Mouse (Mus musculus) lung, embryonic 14.5 days (tissue): Measurements from ENCODE around the gene Zdhhc22. TPM values are rescaled to one million over a fixed set of nuclear protein-coding genes. Genes with fewer than 3 reads are reported as not detected.

ENCODE experiments used
- ATAC-seq: fragments of 200-750 bp; cut with Nextera tagmentation; 2 replicates; pipeline ENCODE4 v1.8.0; 2017; ENCODE audit warnings: mild to moderate bottlenecking, moderate TSS enrichment, moderate library complexity; ENCODE audit not compliant: insufficient read depth
- DNase-seq: peaks from one replicate; pipeline ENCODE4 v3.0.0-alpha.2; 2015
- H3K27ac ChIP-seq: fragments of 300-500 bp; sonication (generic); 2 replicates; pipeline ENCODE4 v1.5.1; 2014; ENCODE audit warnings: low read depth, mild to moderate bottlenecking, moderate library complexity
- H3K27me3 ChIP-seq: fragments of 300-500 bp; sonication (generic); 2 replicates; pipeline ENCODE4 v1.6.1; 2014; ENCODE audit warnings: low read length, control low read depth; ENCODE audit not compliant: insufficient read depth
- H3K36me3 ChIP-seq: fragments of 300-500 bp; sonication (generic); 2 replicates; pipeline ENCODE4 v1.6.1; 2014; ENCODE audit warnings: control low read depth; ENCODE audit not compliant: insufficient read depth
- H3K4me1 ChIP-seq: fragments of 300-500 bp; sonication (generic); 2 replicates; pipeline ENCODE4 v1.6.1; 2014; ENCODE audit warnings: antibody characterized with exemption, control low read depth; ENCODE audit not compliant: insufficient read depth
- H3K4me2 ChIP-seq: fragments of 300-500 bp; sonication (generic); 2 replicates; pipeline ENCODE4 v1.6.1; 2014; ENCODE audit warnings: mild to moderate bottlenecking
- H3K4me3 ChIP-seq: fragments of 300-500 bp; sonication (generic); 2 replicates; pipeline ENCODE4 v1.5.1; 2014; ENCODE audit warnings: low read depth, low read length
- H3K9ac ChIP-seq: fragments of 300-500 bp; sonication (generic); 2 replicates; pipeline ENCODE4 v1.6.1; 2014
- H3K9me3 ChIP-seq: fragments of 300-500 bp; sonication (generic); 2 replicates; pipeline ENCODE4 v1.6.1; 2016; ENCODE audit warnings: low read depth, low read length, control low read depth
- CTCF ChIP-seq: IDR thresholded peaks from 2 replicates; pipeline ENCODE4 v1.5.1; 2016; ENCODE audit warnings: antibody characterized with exemption, low read depth
- WGBS: fragments of 180-500 bp; shearing (Covaris S2); extraction: QIAGEN DNeasy Blood & Tissue Kit; methylation state at CpG from one replicate; pipeline ENCODE4 v1.1.7; 2014; 5-methylcytosine and 5-hydroxymethylcytosine counted together
- polyA plus RNA-seq: library from polyadenylated mRNA; unstranded; fragments of >200 nt; fragmentation: Nextera tagmentation; extraction: Ambion mirVana; gene quantifications from 2 replicates; pipeline ENCODE4 v1.2.1, GENCODE M21; 2014

Gene Zdhhc22
- polyA plus RNA-seq, 1 experiment from 2014 or later, result not detected

DNA sequence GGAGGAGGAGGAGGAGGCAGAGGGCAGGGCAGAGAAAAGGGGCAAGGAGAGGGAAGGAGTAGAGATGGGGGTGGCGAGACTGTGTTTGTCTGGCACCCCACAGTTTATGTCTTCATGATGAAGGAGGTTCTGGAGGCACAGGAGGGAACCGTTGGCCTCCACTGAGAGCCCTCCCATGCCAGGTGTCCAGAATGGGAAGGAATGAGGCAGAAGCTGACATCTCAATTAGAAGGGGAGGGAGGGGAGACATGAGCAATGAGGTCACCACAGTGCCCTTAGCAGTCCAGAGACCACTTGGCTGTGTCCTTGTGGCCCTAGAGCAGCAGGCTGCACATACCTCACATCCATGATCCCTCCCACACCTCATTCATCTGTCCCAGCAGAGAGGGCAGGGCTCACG lies 4.5 kb upstream of the Zdhhc22 start:
- TF ChIP-seq CTCF, result no peak
- no peaks in the 10 kb centered on the region; the same call in 1 of the 2 replicates for H3K4me1 ChIP-seq
- DNase-seq, result no peak
- H3K27ac ChIP-seq, result no peak overlapping the region
- no peaks in the 10 kb centered on the region for H3K36me3 ChIP-seq
- H3K9ac ChIP-seq, result no peak overlapping the region
- whole genome bisulfite sequencing, result 43% methylated on average over 3 of the region's 3 CpGs
- H3K4me3 ChIP-seq, result no peak overlapping the region
- H3K4me2 ChIP-seq, result no peak overlapping the region
- H3K27me3 ChIP-seq, result peaks cover 18% of the 10 kb centered on the region
- no peak for ATAC-seq
- H3K9me3 ChIP-seq, result no peaks in the 10 kb centered on the region

DNA sequence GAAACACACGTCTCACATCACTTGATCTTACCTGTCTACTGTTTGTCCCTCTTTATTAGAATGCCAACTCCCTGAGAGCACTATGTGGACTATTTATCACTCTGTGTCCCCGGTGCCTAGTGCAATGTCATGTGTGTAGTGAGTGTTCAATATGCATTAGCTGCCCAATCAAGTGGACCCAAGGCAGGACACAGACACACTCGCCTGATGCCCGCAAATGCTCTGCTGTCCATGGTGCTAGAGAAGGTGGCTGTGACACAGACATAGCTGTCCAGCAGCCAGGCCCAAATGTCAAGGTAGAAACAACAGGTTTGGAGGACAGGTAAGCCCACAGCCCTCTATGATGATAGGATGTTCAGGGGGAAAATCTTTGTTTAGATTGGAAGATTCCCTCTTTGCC lies 3.9 kb upstream of the Zdhhc22 start:
- no peaks in the 10 kb centered on the region for H3K36me3 ChIP-seq
- ATAC-seq (no peak), DNase-seq (peak; percentile 70)
- WGBS, result 31% methylated on average over 4 of the region's 4 CpGs
- H3K27ac ChIP-seq, result no peak overlapping the region
- no peak overlapping the region for H3K4me3 ChIP-seq
- TF ChIP-seq CTCF, result no peak
- no peak overlapping the region for H3K4me2 ChIP-seq
- no peak overlapping the region for H3K9ac ChIP-seq
- H3K9me3 ChIP-seq, result no peaks in the 10 kb centered on the region
- H3K4me1 ChIP-seq, result no peaks in the 10 kb centered on the region; the same call in 1 of the 2 replicates
- peaks cover 24% of the 10 kb centered on the region for H3K27me3 ChIP-seq

DNA sequence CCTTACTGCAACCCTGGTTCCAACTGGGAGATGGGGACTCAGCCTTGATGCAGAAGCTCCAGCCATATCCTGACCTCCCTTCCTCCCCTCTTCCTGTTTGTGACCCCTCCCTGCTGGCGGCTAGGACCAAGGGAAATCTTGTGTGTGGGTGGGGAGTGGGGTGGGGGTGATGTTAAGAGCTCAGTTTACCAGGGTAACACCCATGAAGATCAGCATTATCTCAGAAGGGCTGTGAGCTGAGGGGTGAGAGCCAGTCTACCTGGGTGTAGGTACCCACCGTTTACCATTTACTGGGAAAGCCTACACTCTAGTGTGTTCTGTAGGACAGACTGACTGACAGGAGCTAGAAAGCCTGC lies 503 bp upstream of the Zdhhc22 start:
- H3K4me2 ChIP-seq, result no peak overlapping the region; the same call in 1 of the 2 replicates
- ATAC-seq, result no peak

DNA sequence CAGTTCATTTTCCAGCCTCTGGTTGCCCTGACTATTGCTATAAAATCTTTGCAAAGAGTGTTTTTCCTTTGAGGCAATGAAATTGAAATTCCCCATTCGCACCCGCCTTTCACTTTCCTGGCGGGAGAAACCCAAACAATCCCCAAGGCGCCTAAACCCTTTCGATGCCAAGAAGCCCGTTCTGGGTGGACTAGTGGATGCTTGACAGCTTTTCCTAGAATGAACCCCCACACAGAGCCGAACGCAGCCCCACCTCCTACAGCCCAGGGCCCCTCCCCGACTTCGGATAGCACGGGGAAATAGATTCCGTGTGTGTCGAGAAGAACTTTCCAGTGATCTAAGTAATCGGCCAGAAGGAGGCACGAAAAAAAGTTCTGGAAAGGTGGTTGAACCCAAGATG lies 852 bp downstream of the Zdhhc22 start:
- H3K27me3 ChIP-seq, result peaks cover 51% of the 10 kb centered on the region
- H3K36me3 ChIP-seq, result no peaks in the 10 kb centered on the region
- no peak overlapping the region for H3K27ac ChIP-seq
- WGBS, result 11% methylated on average over 15 of the region's 15 CpGs
- no peaks in the 10 kb centered on the region for H3K9me3 ChIP-seq
- no peak overlapping the region for H3K4me2 ChIP-seq
- ATAC-seq (no peak), DNase-seq (no peak)
- no peaks in the 10 kb centered on the region; the same call in 1 of the 2 replicates for H3K4me1 ChIP-seq
- TF ChIP-seq CTCF, result no peak
- H3K4me3 ChIP-seq, result no peak overlapping the region; the same call in 1 of the 2 replicates
- H3K9ac ChIP-seq, result no peak overlapping the region

More for the DNA sequence above, 503 bp upstream of the Zdhhc22 start:
- 36% methylated on average over 2 of the region's 2 CpGs for WGBS
- H3K4me1 ChIP-seq, result no peaks in the 10 kb centered on the region; the same call in 1 of the 2 replicates
- DNase-seq, result no peak
- no peak overlapping the region for H3K27ac ChIP-seq
- no peaks in the 10 kb centered on the region for H3K36me3 ChIP-seq
- no peak for TF ChIP-seq CTCF
- H3K27me3 ChIP-seq, result peaks cover 48% of the 10 kb centered on the region
- no peak overlapping the region for H3K9ac ChIP-seq
- no peak overlapping the region for H3K4me3 ChIP-seq
- no peaks in the 10 kb centered on the region for H3K9me3 ChIP-seq

DNA sequence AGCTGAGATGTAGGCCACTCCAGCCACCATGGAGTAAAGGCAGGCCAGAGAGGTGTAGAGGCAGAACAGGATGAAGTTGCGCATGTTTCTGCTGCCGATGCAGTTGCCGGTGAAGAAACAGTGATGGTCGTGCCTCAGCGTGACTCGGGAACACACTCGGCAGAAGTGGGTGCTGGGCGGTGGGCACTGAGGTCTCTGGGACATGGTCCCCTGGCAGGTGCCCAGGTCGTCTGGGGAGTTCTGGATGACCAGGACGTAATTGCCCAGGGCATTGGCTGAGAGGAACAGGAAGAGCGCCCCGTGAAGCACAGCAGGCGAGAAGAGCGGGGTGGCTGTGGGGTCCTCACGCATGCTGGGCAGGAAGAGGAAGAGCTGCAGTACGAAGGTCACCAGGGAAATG lies 2.0 kb downstream of the Zdhhc22 start:
- H3K27me3 ChIP-seq, result peaks cover 63% of the 10 kb centered on the region
- no peak overlapping the region for H3K4me3 ChIP-seq
- no peak for DNase-seq
- 45% methylated on average over 16 of the region's 16 CpGs for WGBS
- no peak for ATAC-seq
- no peaks in the 10 kb centered on the region for H3K36me3 ChIP-seq
- no peaks in the 10 kb centered on the region; the same call in 1 of the 2 replicates for H3K4me1 ChIP-seq
- no peak overlapping the region for H3K27ac ChIP-seq
- no peak overlapping the region for H3K4me2 ChIP-seq
- no peak overlapping the region for H3K9ac ChIP-seq
- no peaks in the 10 kb centered on the region for H3K9me3 ChIP-seq
- no peak for TF ChIP-seq CTCF

DNA sequence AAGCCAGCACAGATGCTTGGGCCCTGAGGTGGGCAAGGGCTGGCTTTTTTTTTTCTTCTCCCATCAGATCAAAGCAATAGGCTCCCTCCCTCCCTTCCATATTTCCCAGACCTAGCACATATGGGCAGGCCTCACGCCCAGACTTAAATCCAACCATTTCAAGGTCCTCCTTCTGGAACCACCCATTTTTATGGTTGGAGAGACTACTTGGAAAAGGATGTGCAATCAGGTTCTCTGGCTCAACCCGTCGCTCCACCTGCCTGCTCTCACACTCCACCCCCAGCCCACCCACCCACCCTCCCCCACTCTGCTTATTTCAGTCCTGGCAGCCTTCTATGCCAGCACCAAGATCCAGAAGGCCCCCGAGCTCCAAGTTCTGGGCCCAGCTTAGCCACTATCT lies 3.7 kb downstream of the Zdhhc22 start:
- DNase-seq, result no peak
- no peak overlapping the region for H3K9ac ChIP-seq
- no peak for TF ChIP-seq CTCF
- no peaks in the 10 kb centered on the region; the same call in 1 of the 2 replicates for H3K4me1 ChIP-seq
- no peaks in the 10 kb centered on the region for H3K9me3 ChIP-seq
- no peak overlapping the region for H3K4me3 ChIP-seq
- H3K36me3 ChIP-seq, result no peaks in the 10 kb centered on the region
- H3K27me3 ChIP-seq, result peaks cover 69% of the 10 kb centered on the region
- no peak for ATAC-seq
- WGBS, result 65% methylated on average over 4 of the region's 4 CpGs
- H3K27ac ChIP-seq, result no peak overlapping the region
- no peak overlapping the region for H3K4me2 ChIP-seq

DNA sequence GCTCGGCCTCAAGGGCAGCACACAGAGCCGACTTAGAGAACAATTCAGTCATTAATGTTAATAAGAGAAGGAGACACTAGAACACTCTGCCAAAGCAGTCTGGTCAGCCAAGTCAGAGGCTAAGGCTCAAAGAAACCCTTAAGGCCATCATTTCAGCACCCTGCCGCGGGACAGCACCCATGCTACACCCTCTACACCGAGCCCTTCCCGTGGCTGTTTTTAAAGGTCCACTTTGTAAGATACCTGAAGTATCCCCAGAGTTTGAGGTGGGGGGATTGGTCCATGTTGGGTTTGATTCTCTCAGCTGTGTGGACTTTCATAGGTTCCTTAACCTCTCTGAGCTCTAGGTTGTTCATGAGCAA lies 6.1 kb downstream of the Zdhhc22 start:
- H3K36me3 ChIP-seq, result no peaks in the 10 kb centered on the region
- no peak overlapping the region for H3K9ac ChIP-seq
- no peaks in the 10 kb centered on the region for H3K4me1 ChIP-seq
- no peak overlapping the region for H3K27ac ChIP-seq
- H3K27me3 ChIP-seq, result peaks cover 56% of the 10 kb centered on the region
- 6% methylated on average over 6 of the region's 6 CpGs for WGBS
- H3K4me2 ChIP-seq, result no peak overlapping the region
- ATAC-seq (no peak; the same call in 1 of the 2 replicates), DNase-seq (peak; percentile 80)
- TF ChIP-seq CTCF, result no peak
- no peak overlapping the region for H3K4me3 ChIP-seq
- H3K9me3 ChIP-seq, result no peaks in the 10 kb centered on the region
